Mouse (Mus musculus) cerebellum, adult 2 months (tissue): Measurements from ENCODE around the gene Csf2ra. TPM values are rescaled to one million over a fixed set of nuclear protein-coding genes. Genes with fewer than 3 reads are reported as not detected.
"Not testable (repeated sequence)": the region's sequence is repeated elsewhere in the genome, so short reads cannot be mapped to it uniquely, and the experiment has no call there.

Experiments used
- DNase-seq, 2 experiments: peaks; one replicate each; pipeline ENCODE4 v3.0.0; 2021
- H3K27ac ChIP-seq: fragments of 200-500 bp; 2 replicates; pipeline ENCODE4 v1.5.1; 2012; ENCODE audit warnings: low read length, control low read depth, inconsistent platforms; ENCODE audit not compliant: insufficient read depth
- H3K27me3 ChIP-seq: fragments of 200-500 bp; 2 replicates; pipeline ENCODE4 v1.6.1; 2012; ENCODE audit warnings: inconsistent platforms, mild to moderate bottlenecking, low read length, moderate library complexity; ENCODE audit not compliant: control insufficient read depth, insufficient read depth
- H3K4me1 ChIP-seq: fragments of 200-500 bp; 2 replicates; pipeline ENCODE4 v1.6.1; 2011; ENCODE audit warnings: low read length; ENCODE audit not compliant: control insufficient read depth, insufficient read depth
- H3K4me3 ChIP-seq: fragments of 200-500 bp; replicated peaks from 2 replicates; pipeline ENCODE3; 2011; ENCODE audit warnings: mild to moderate bottlenecking, low read depth, low read length, control low read depth; ENCODE audit not compliant: insufficient read depth
- CTCF ChIP-seq: fragments of 200-500 bp; IDR thresholded peaks from 2 replicates; pipeline ENCODE4 v1.5.1; 2011; ENCODE audit warnings: low read depth, mild to moderate bottlenecking, control low read depth, low read length, moderate library complexity, borderline replicate concordance; ENCODE audit not compliant: insufficient read depth
- POLR2A ChIP-seq: fragments of 200-500 bp; IDR thresholded peaks from 2 replicates; pipeline ENCODE4 v1.6.1; 2011; ENCODE audit warnings: low read length, control low read depth, borderline replicate concordance; ENCODE audit not compliant: insufficient read depth
- WGBS: fragments of 180-500 bp; shearing (Covaris S2); methylation state at CpG from one replicate; pipeline ENCODE4 v1.1.7; 2018; 5-methylcytosine and 5-hydroxymethylcytosine counted together
- polyA plus RNA-seq: library from polyadenylated mRNA; depleted of rRNA; stranded (reverse); fragments of >200 nt; gene quantifications from 2 replicates; pipeline ENCODE4 v1.2.3, GENCODE M21; 2012; rRNA removed

Csf2ra gene
- polyA plus RNA-seq: 94.3 and 103 TPM in 2 replicates

- no peak for TF ChIP-seq POLR2A
- no peak for TF ChIP-seq CTCF
- DNase-seq: peak; percentile 39 to 41
- no peaks in the 10 kb centered on the region for H3K4me1 ChIP-seq
- peak within 1 kb of the TSS; percentile 46; the same call in 1 of the 2 replicates for H3K27ac ChIP-seq
- WGBS: 60% methylated on average over 36 of the region's 36 CpGs
- no peaks in the 10 kb centered on the region for H3K27me3 ChIP-seq
- H3K4me3 ChIP-seq: peak within 1 kb of the TSS; percentile 72
These were observed at the start of gene Csf2ra for GRCm38 (mm10) chr19:61227941-61228701. Gene Csf2ra, minus strand, starts transcription at chr19:61228429.

- no peak for DNase-seq
- no peaks in the 10 kb centered on the region for H3K4me1 ChIP-seq
- 94% methylated on average over 1 of the region's 1 CpGs for WGBS
- no peak for TF ChIP-seq CTCF
- no peak for TF ChIP-seq POLR2A
- no peaks in the 10 kb centered on the region for H3K27me3 ChIP-seq
- H3K4me3 ChIP-seq: no peak overlapping the region
- H3K27ac ChIP-seq: no peak overlapping the region
These were observed 47.2 kb upstream of the Csf2ra start for GRCm38 (mm10) chr19:61275446-61275845.

- H3K27ac ChIP-seq, H3K27me3 ChIP-seq, H3K4me3 ChIP-seq, DNase-seq, H3K4me1 ChIP-seq: not testable (repeated sequence)
- 47% methylated on average over 11 of the region's 11 CpGs for WGBS
These were observed 40.9 kb upstream of the Csf2ra start for GRCm38 (mm10) chr19:61269141-61269540.

- H3K27me3 ChIP-seq: no peaks in the 10 kb centered on the region
- no peak overlapping the region for H3K27ac ChIP-seq
- WGBS: 23% methylated on average over 7 of the region's 7 CpGs
- no peaks in the 10 kb centered on the region for H3K4me1 ChIP-seq
- no peak for TF ChIP-seq CTCF
- H3K4me3 ChIP-seq: peak overlapping the region; percentile 50
- DNase-seq: no peak
These were observed 38.9 kb upstream of the Csf2ra start for GRCm38 (mm10) chr19:61267141-61267540.

- peak; percentile 18 to 40 for DNase-seq
- Histone ChIP-seq H3K4me1 (no peaks in the 10 kb centered on the region), H3K27me3 (no peaks in the 10 kb centered on the region), H3K4me3 (peak overlapping the region; percentile 50), H3K27ac (no peak overlapping the region)
- no peak for TF ChIP-seq CTCF
- no peak for TF ChIP-seq POLR2A
- 4% methylated on average over 26 of the region's 26 CpGs for WGBS
These were observed 38.4 kb upstream of the Csf2ra start for GRCm38 (mm10) chr19:61266651-61267050.

GRCm38 (mm10) chr19:61266246-61266615 lies 38.0 kb upstream of the Csf2ra start:
- Histone ChIP-seq H3K4me3 (peak overlapping the region; percentile 50), H3K27me3 (no peaks in the 10 kb centered on the region), H3K27ac (no peak overlapping the region), H3K4me1 (no peaks in the 10 kb centered on the region)
- TF ChIP-seq POLR2A: no peak
- no peak for TF ChIP-seq CTCF
- 3% methylated on average over 12 of the region's 12 CpGs for WGBS
- peak; percentile 25 to 37 for DNase-seq

GRCm38 (mm10) chr19:61265349-61266245 lies 37.4 kb upstream of the Csf2ra start:
- Histone ChIP-seq H3K4me1 (no peaks in the 10 kb centered on the region), H3K27ac (no peak overlapping the region), H3K27me3 (no peaks in the 10 kb centered on the region), H3K4me3 (no peak overlapping the region)
- peak; percentile 16 to 54 for DNase-seq
- 31% methylated on average over 3 of the region's 3 CpGs for WGBS
- TF ChIP-seq POLR2A (no peak), CTCF (peak; percentile 7; the same call in 1 of the 2 replicates)

GRCm38 (mm10) chr19:61264933-61265332 lies 36.7 kb upstream of the Csf2ra start:
- DNase-seq: no peak
- Histone ChIP-seq H3K4me1 (no peaks in the 10 kb centered on the region), H3K4me3 (no peak overlapping the region), H3K27me3 (no peaks in the 10 kb centered on the region), H3K27ac (no peak overlapping the region)
- no peak for TF ChIP-seq CTCF
- TF ChIP-seq POLR2A: no peak
